Mouse (Mus musculus) layer of hippocampus, adult 2 months (tissue): Measurements from ENCODE around the gene Cuzd1. TPM values are rescaled to one million over a fixed set of nuclear protein-coding genes. Genes with fewer than 3 reads are reported as not detected.

ENCODE experiments used
- DNase-seq, 2 experiments: peaks; one replicate each; pipeline ENCODE4 v3.0.0; 2022; ENCODE audit warnings: low spot score in 2 of 2
- H3K27ac ChIP-seq: fragments of 200-600 bp; 2 replicates; pipeline ENCODE4 v1.8.1; 2022
- H3K4me3 ChIP-seq: fragments of 200-600 bp; 2 replicates; pipeline ENCODE4 v1.8.1; 2022; ENCODE audit warnings: mild to moderate bottlenecking
- CTCF ChIP-seq: fragments of 200-600 bp; conservative IDR thresholded peaks from 2 replicates; pipeline ENCODE4 v1.8.1; 2022; ENCODE audit warnings: antibody characterized with exemption, mild to moderate bottlenecking, moderate library complexity
- total RNA-seq, 2 experiments: library from RNA; stranded (reverse); gene quantifications; 2 replicates each; pipeline ENCODE4 v1.2.3; 2021

Cuzd1 gene
- total RNA-seq, 2 experiments from 2014 or later = 0.15 TPM; not detected in 1

DNA sequence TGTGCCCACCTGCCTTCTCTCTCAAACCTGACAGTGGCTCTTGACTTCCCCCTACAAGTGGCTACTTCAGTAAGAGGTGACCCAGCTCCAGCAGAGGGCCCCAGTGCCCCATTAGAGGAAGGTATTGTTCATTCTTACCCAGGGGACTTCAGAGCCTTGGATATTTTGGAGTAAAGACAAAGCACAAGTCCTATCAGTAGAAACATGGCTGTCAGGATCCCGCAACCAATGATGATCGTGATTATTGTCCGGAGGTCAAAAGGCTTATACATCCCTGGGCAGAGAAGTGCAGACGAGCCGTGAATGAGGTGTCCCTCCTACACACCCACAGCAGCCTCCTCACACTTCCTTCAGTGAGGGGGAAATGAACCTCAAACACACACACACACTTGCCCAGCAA, 5.0 kb upstream of the Cuzd1 start:
- DNase-seq = no peak
- TF ChIP-seq CTCF = no peak
- Histone ChIP-seq H3K27ac (no peak overlapping the region), H3K4me3 (no peak overlapping the region)

DNA sequence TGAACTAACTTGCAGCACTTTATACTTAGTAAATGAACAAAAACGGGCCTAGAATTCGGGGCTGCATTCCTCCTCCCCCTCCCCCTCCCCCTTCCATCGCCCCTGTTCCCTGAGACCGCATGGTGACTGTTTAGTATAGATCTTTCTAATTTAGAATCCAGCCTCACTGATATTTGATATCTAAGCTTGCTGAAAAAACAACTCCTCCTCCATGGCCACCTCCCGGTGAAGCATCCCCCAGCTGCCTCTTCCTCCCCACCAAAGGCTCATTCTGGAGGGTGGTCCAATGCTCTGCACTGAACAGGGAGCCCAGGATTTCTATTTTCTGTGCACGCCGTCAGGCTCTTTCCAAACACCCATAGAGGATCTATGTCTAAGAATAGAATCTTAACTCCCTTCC, 3.8 kb downstream of the Cuzd1 start:
- Histone ChIP-seq H3K27ac (no peak overlapping the region), H3K4me3 (no peak overlapping the region)
- no peak for TF ChIP-seq CTCF
- DNase-seq = no peak

DNA sequence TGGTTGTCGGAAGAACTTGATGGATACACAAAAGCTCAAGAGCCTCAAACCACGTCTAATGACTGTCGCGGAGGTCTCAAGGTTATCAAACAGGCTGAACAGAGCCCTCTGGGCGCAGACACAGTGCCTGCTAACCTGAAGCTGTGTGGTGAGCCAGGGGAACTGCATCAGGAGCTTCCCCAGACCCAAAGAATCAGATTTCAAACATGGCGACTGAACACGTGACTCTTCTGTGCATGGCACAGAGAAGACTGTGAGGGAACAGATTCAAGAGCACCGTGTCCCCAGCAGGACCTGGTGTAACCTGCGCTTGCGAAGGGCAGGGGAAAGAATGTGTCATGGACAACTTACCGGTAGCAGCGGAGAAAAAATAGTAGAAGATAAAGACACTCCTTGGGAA, 4.5 kb downstream of the Cuzd1 start:
- Histone ChIP-seq H3K4me3 (no peak overlapping the region), H3K27ac (no peak overlapping the region)
- no peak for TF ChIP-seq CTCF
- no peak for DNase-seq

DNA sequence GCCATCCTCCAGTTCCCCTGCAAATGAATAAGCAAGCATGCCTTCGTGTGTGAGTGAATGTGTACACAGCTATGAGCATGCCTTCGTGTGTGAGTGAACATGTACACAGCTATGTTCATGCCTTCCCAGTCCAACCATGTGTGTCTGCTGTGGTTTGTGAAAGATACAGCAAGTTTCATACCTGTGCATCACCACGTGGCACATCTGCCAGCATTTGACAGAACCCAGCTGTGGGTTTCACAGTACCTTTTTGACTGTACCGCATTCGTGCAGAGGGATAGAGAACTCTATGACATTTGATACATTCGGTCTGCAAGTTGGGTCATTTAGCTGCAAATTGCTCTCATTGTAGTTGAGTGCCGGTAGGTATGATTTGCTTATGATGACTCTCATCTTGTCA, 7.6 kb downstream of the Cuzd1 start:
- no peak overlapping the region for H3K27ac ChIP-seq
- TF ChIP-seq CTCF = no peak
- no peak for DNase-seq
- no peak overlapping the region for H3K4me3 ChIP-seq

DNA sequence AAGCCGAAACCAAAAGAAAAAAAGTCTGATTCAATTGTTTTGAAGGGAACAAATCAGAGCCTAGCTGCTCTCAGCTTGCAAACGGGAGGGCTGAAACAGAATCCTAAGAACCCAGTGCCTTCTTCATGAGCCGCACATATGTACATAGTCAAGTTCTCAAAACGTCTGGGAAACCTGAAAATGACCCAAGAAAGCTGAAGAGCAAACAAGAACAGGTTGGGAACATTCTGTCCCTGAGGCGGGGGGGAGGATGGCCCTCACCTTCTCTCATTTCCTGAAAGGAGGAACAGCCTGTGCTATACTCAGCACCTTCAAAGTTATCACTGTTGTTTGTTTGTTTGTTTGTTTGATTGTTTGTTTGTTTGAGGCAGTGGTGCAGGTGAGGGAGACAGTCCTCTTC, 15.4 kb downstream of the Cuzd1 start:
- TF ChIP-seq CTCF = no peak
- Histone ChIP-seq H3K27ac (no peak overlapping the region), H3K4me3 (no peak overlapping the region)
- no peak for DNase-seq

DNA sequence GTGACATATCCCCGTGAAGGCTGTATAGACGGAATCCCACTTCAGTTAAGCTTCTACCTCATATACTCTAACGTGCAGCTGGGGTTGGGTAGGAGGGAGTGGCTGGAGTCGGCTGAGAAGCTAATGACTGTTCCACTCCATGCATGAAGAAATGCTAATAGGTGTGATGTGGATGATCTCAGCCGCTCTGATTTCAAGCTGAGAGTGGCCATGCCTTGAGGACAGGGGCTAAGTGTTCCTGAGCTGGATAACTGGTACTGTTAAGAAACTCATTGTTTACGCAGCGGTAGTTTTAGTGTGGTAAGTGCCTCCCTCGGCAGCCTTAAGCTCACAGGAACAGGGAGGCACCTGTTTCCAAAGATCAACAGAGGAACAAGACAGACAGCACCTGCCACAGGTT, 18.8 kb downstream of the Cuzd1 start:
- Histone ChIP-seq H3K4me3 (no peak overlapping the region), H3K27ac (no peak overlapping the region)
- TF ChIP-seq CTCF = no peak
- no peak for DNase-seq

DNA sequence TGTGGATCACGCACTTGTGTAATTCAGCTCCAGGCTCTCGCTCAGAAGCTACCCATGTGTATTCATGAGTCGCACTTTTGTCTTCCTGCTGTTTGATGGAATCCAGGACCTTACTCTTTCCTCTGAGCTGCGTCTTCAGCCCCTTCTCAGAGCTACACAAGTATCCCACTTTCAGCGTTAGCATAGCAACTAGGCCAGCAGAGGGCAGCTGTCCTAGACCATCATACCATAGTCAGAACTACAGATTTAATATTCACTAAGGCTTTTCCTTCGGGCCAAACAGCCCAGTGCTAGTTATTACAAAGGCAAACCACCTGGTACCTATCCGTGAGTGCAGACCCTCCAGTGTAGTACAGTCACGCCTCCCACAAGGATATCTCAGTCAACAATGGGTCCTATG, 24.9 kb downstream of the Cuzd1 start:
- DNase-seq = no peak
- TF ChIP-seq CTCF = peak; percentile 58
- H3K27ac ChIP-seq = no peak overlapping the region
- H3K4me3 ChIP-seq = no peak overlapping the region

DNA sequence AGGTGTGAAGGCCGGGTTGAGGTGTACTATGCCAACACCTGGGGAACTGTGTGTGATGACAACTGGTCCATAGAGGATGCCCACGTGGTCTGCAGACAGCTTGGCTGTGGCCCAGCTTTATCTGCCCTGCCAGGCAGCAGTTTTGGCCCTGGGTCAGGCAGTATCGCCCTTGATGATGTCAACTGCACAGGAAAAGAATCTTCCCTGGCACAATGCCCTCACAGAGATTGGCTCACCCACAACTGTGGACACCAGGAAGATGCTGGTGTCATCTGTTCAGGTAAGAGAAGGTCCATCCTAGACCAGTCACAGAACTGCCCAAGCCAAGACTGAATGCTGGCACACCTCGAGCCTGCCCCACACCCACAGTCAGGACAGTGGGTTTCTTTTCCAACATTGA, 56.2 kb downstream of the Cuzd1 start:
- Histone ChIP-seq H3K4me3 (no peak overlapping the region), H3K27ac (no peak overlapping the region)
- TF ChIP-seq CTCF = no peak
- no peak for DNase-seq

DNA sequence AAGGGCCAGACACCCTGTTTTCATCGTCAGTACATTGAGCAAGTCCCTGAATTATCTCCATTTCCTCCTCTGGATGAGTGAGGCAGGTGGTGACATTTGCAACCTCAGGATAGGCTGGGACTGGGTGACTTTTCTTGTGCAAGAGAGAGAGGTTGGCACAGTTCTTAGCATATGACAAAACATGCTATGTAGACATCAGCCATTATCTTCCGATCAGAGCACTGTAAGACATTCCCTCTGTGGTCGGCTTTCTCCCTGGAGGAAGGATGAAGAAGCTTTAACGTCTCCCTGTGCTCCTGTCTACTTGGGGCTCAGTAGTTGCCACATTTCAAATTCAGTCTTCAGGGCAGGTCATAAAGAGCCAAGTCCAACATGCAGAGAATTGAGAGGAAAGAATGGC, 57.8 kb downstream of the Cuzd1 start:
- Histone ChIP-seq H3K4me3 (no peak overlapping the region), H3K27ac (no peak overlapping the region)
- no peak for TF ChIP-seq CTCF
- no peak for DNase-seq

DNA sequence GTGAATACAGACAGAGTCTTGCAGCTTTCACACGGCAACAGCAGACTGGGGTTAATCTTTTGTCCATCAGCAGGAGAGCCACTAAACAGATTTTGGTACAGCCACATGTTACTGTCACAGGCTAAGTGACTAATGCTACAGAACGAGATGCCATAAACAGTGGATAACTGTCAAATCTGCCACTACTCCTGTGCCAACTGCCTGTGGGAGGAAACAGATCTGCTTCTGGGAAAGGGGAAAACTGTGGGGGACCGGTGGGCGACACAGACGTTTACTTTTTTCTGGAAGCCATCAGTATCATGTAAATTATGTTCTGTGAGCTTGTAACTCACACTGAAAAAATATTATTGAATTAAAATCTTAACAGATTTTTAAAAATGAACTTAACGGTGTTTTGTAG, 61.1 kb downstream of the Cuzd1 start:
- H3K27ac ChIP-seq = no peak overlapping the region; the same call in 1 of the 2 replicates
- peak; percentile 74 to 86 for DNase-seq
- H3K4me3 ChIP-seq = no peak overlapping the region
- TF ChIP-seq CTCF = no peak

Other genes starting within 250 kb of the Cuzd1 start
- gene 4933402N03Rik, start 176.0 kb downstream of the Cuzd1 start, total RNA-seq = not detected
- gene 5430419D17Rik, start 147.9 kb downstream of the Cuzd1 start, total RNA-seq = under 1 TPM in 1 of 2 experiments, not detected in 1; 0.05 TPM
- gene Fam24b, start 7.2 kb upstream of the Cuzd1 start, total RNA-seq = not detected
- gene Fam24a, start 11.6 kb upstream of the Cuzd1 start, total RNA-seq = not detected
- 10 to 100 TPM; 25.7 to 32.2 TPM for gene 2310057M21Rik, start 40.5 kb upstream of the Cuzd1 start, total RNA-seq
- 10 to 100 TPM; 50.1 to 57.4 TPM for gene Pstk, start 48.8 kb upstream of the Cuzd1 start, total RNA-seq
- 10 to 100 TPM; 52.3 to 55.6 TPM for gene Ikzf5, start 88.2 kb upstream of the Cuzd1 start, total RNA-seq
- gene Acadsb, start 88.3 kb upstream of the Cuzd1 start, total RNA-seq = 10 to 100 TPM; 83.9 to 92.3 TPM
- gene Hmx3, start 220.6 kb upstream of the Cuzd1 start, total RNA-seq = not detected
- not detected for gene Hmx2, start 226.5 kb upstream of the Cuzd1 start, total RNA-seq
- gene Bub3, start 237.9 kb upstream of the Cuzd1 start, total RNA-seq = 10 to 100 TPM; 59.4 to 66.3 TPM